Mouse (Mus musculus) heart, embryonic 11.5 days (tissue): ENCODE results near the gene P3h2. TPM values are rescaled to one million over a fixed set of nuclear protein-coding genes. Genes with fewer than 3 reads are reported as not detected.
A peak's percentile ranks its signal among the peaks of the same experiment; 100 is the strongest.

Experiments
- ATAC-seq: fragments of 200-750 bp; cut with Nextera tagmentation; replicated peaks from 2 replicates; pipeline ENCODE4 v1.8.0; 2017; ENCODE audit warnings: moderate library complexity; ENCODE audit not compliant: insufficient number of reproducible peaks, low FRiP score, low TSS enrichment
- H3K27ac ChIP-seq: fragments of 300-500 bp; sonication (generic); 2 replicates; pipeline ENCODE4 v1.5.1; 2014; ENCODE audit warnings: mild to moderate bottlenecking, low read depth, low read length
- H3K27me3 ChIP-seq: fragments of 300-500 bp; sonication (generic); 2 replicates; pipeline ENCODE4 v1.6.1; 2014; ENCODE audit warnings: mild to moderate bottlenecking, low read length, mixed read lengths; ENCODE audit not compliant: control insufficient read depth, insufficient read depth
- H3K36me3 ChIP-seq: fragments of 300-500 bp; sonication (generic); 2 replicates; pipeline ENCODE4 v1.6.1; 2014; ENCODE audit warnings: mild to moderate bottlenecking, low read length, moderate library complexity, mixed read lengths; ENCODE audit not compliant: control insufficient read depth, insufficient read depth
- H3K4me1 ChIP-seq: fragments of 300-500 bp; sonication (generic); 2 replicates; pipeline ENCODE4 v1.6.1; 2014; ENCODE audit warnings: low read length; ENCODE audit not compliant: control insufficient read depth, insufficient read depth
- H3K4me2 ChIP-seq: fragments of 300-500 bp; sonication (generic); 2 replicates; pipeline ENCODE4 v1.6.1; 2014; ENCODE audit warnings: mild to moderate bottlenecking, moderate library complexity
- H3K4me3 ChIP-seq: fragments of 300-500 bp; sonication (generic); 2 replicates; pipeline ENCODE4 v1.5.1; 2014; ENCODE audit warnings: low read depth, low read length
- H3K9ac ChIP-seq: fragments of 300-500 bp; sonication (generic); 2 replicates; pipeline ENCODE4 v1.6.1; 2014; ENCODE audit warnings: mild to moderate bottlenecking, low read depth, low read length, moderate library complexity
- H3K9me3 ChIP-seq: fragments of 300-500 bp; sonication (generic); replicated peaks from 2 replicates; pipeline ENCODE4 v1.6.1; 2016; ENCODE audit warnings: low read length; ENCODE audit not compliant: control insufficient read depth
- WGBS: fragments of 180-500 bp; shearing (Covaris S2); extraction: QIAGEN DNeasy Blood & Tissue Kit; methylation state at CpG from one replicate; pipeline ENCODE4 v1.1.7; 2014; ENCODE audit not compliant: insufficient replicate concordance; 5-methylcytosine and 5-hydroxymethylcytosine counted together
- polyA plus RNA-seq: library from polyadenylated mRNA; unstranded; fragments of >200 nt; fragmentation: Nextera tagmentation; extraction: Ambion mirVana; gene quantifications from 2 replicates; pipeline ENCODE4 v1.2.1, GENCODE M21; 2014

Gene P3h2
- polyA plus RNA-seq, 1 experiment from 2014 or later, result 18.2 TPM

GRCm38 (mm10) chr16:25948067-25948466, 157.5 kb downstream of the P3h2 start:
- no peak for ATAC-seq
- H3K9me3 ChIP-seq, result no peaks in the 10 kb centered on the region
- H3K36me3 ChIP-seq, result no peaks in the 10 kb centered on the region
- peaks cover 2% of the 10 kb centered on the region; the same call in 1 of the 2 replicates for H3K27me3 ChIP-seq
- H3K9ac ChIP-seq, result no peak overlapping the region
- H3K27ac ChIP-seq, result no peak overlapping the region
- no peak overlapping the region for H3K4me2 ChIP-seq
- WGBS, result 67% methylated on average over 1 of the region's 1 CpGs
- H3K4me3 ChIP-seq, result no peak overlapping the region
- H3K4me1 ChIP-seq, result peaks cover 9% of the 10 kb centered on the region

GRCm38 (mm10) chr16:25945151-25945955, 160.2 kb downstream of the P3h2 start:
- Histone ChIP-seq H3K4me3 (no peak overlapping the region), H3K27ac (no peak overlapping the region), H3K36me3 (no peaks in the 10 kb centered on the region), H3K9ac (no peak overlapping the region), H3K4me2 (peak overlapping the region; percentile 39), H3K4me1 (peaks cover 9% of the 10 kb centered on the region), H3K9me3 (no peaks in the 10 kb centered on the region), H3K27me3 (peaks cover 2% of the 10 kb centered on the region; the same call in 1 of the 2 replicates)
- no peak for ATAC-seq
- WGBS, result 20% methylated on average over 12 of the region's 12 CpGs

- ATAC-seq, result no peak
- Histone ChIP-seq H3K27me3 (no peaks in the 10 kb centered on the region), H3K36me3 (no peaks in the 10 kb centered on the region), H3K4me3 (no peak overlapping the region), H3K4me1 (peaks cover 9% of the 10 kb centered on the region), H3K9ac (no peak overlapping the region), H3K9me3 (no peaks in the 10 kb centered on the region), H3K27ac (no peak overlapping the region), H3K4me2 (no peak overlapping the region)
- 63% methylated on average over 4 of the region's 4 CpGs for WGBS
These were observed 163.3 kb downstream of the P3h2 start for GRCm38 (mm10) chr16:25942261-25942660.

- H3K4me2 ChIP-seq, result no peak overlapping the region
- H3K27ac ChIP-seq, result no peak overlapping the region
- ATAC-seq, result no peak
- H3K4me3 ChIP-seq, result no peak overlapping the region
- H3K4me1 ChIP-seq, result no peaks in the 10 kb centered on the region
- H3K27me3 ChIP-seq, result no peaks in the 10 kb centered on the region
- no peaks in the 10 kb centered on the region for H3K9me3 ChIP-seq
- WGBS, result 71% methylated on average over 2 of the region's 2 CpGs
- H3K36me3 ChIP-seq, result no peaks in the 10 kb centered on the region
- no peak overlapping the region for H3K9ac ChIP-seq
These were observed 171.4 kb downstream of the P3h2 start for GRCm38 (mm10) chr16:25934181-25934580.

GRCm38 (mm10) chr16:25912185-25912584, 193.4 kb downstream of the P3h2 start:
- H3K9me3 ChIP-seq, result no peaks in the 10 kb centered on the region
- no peak overlapping the region for H3K27ac ChIP-seq
- H3K27me3 ChIP-seq, result no peaks in the 10 kb centered on the region
- no peak overlapping the region for H3K4me3 ChIP-seq
- H3K36me3 ChIP-seq, result no peaks in the 10 kb centered on the region
- 59% methylated on average over 1 of the region's 1 CpGs for WGBS
- H3K4me1 ChIP-seq, result no peaks in the 10 kb centered on the region
- no peak for ATAC-seq
- H3K4me2 ChIP-seq, result no peak overlapping the region
- no peak overlapping the region for H3K9ac ChIP-seq
